In genomic region chr15:93610288-93610687, GRCm38 (mm10) we compare ENCODE assay signal across 13 mouse cellular contexts. TPM values are rescaled to one million over a fixed set of nuclear protein-coding genes. Genes with fewer than 3 reads are reported as not detected.
DNase-seq lines count a peak whose midpoint lies in the region; ATAC-seq lines count a peak whose summit lies in the region.
"Had no signal": no experiment of that assay in that cellular context is flagged by ENCODE, and none has a peak within 500 bp of the region (broad histone marks: within the 10 kb centered on the region; RNA-seq: fewer than 3 reads in every experiment).

No protein-coding gene starts in this region.

- H3K36me3 ChIP-seq in heart, embryonic 13.5 days, result no peaks in the 10 kb centered on the region
- no peaks in the 10 kb centered on the region for H3K36me3 ChIP-seq in intestine, embryonic 15.5 days
- H3K36me3 ChIP-seq in forebrain, embryonic 14.5 days (ENCODE audit: control insufficient read depth, insufficient read depth, low read length), result no peaks in the 10 kb centered on the region
- H3K36me3 ChIP-seq: hindbrain, embryonic 15.5 days; limb, embryonic 12.5 days; neural tube, embryonic 13.5 days had no signal

- peak overlapping the region; percentile 50; the same call in 1 of the 2 replicates for H3K27ac ChIP-seq in heart, embryonic 13.5 days (replicated peaks)
- peak overlapping the region; percentile 78 for H3K27ac ChIP-seq in intestine, embryonic 15.5 days
- H3K27ac ChIP-seq in forebrain, embryonic 14.5 days (ENCODE audit: low read depth, low read length), result no peak overlapping the region
- H3K27ac ChIP-seq: hindbrain, embryonic 15.5 days; limb, embryonic 12.5 days; neural tube, embryonic 13.5 days had no signal

- H3K27me3 ChIP-seq in heart, embryonic 13.5 days (replicated peaks), result no peaks in the 10 kb centered on the region
- H3K27me3 ChIP-seq in intestine, embryonic 15.5 days (replicated peaks), result no peaks in the 10 kb centered on the region
- no peaks in the 10 kb centered on the region for H3K27me3 ChIP-seq in forebrain, embryonic 14.5 days (replicated peaks; ENCODE audit: control insufficient read depth, insufficient read depth, low read length)
- H3K27me3 ChIP-seq: hindbrain, embryonic 15.5 days; limb, embryonic 12.5 days; neural tube, embryonic 13.5 days had no signal

- ATAC-seq in heart, embryonic 13.5 days (ENCODE audit: extremely low read depth, insufficient number of reproducible peaks, low FRiP score, low TSS enrichment), result no peak
- 0 out of 2 replicates have a peak, but pooled peaks have one; percentile 10 for ATAC-seq in intestine, embryonic 15.5 days
- no peak for ATAC-seq in forebrain, embryonic 14.5 days

- H3K4me2 ChIP-seq in heart, embryonic 13.5 days, result 0 out of 2 replicates have a peak overlapping the region, but pooled peaks have one; percentile 46
- H3K4me2 ChIP-seq in intestine, embryonic 15.5 days (replicated peaks), result 0 out of 2 replicates have a peak overlapping the region, but pooled peaks have one; percentile 19
- no peak overlapping the region for H3K4me2 ChIP-seq in forebrain, embryonic 14.5 days (ENCODE audit: low read length)
- H3K4me2 ChIP-seq: hindbrain, embryonic 15.5 days; limb, embryonic 12.5 days; neural tube, embryonic 13.5 days had no signal

- peak overlapping the region; percentile 68; the same call in 1 of the 2 replicates for H3K9ac ChIP-seq in heart, embryonic 13.5 days
- no peak overlapping the region for H3K9ac ChIP-seq in intestine, embryonic 15.5 days
- no peak overlapping the region for H3K9ac ChIP-seq in forebrain, embryonic 14.5 days (ENCODE audit: low read length)
- H3K9ac ChIP-seq: hindbrain, embryonic 15.5 days; limb, embryonic 12.5 days; neural tube, embryonic 13.5 days had no signal

- 82% methylated on average over 18 of the region's 18 CpGs for WGBS in heart, embryonic 13.5 days
- 67% methylated on average over 18 of the region's 18 CpGs for WGBS in intestine, embryonic 15.5 days
- WGBS in forebrain, embryonic 14.5 days, result 87% methylated on average over 18 of the region's 18 CpGs

- DNase-seq in heart, adult 8-10 months (ENCODE audit: low spot score), result no peak
- DNase-seq in brain, adult 2 months (ENCODE audit: low read depth, low spot score), result peak; percentile 92
- DNase-seq in left cerebral cortex, postnatal 36 days (ENCODE audit: low spot score in 2 of 2), result peak; percentile 77 to 83
- no peak for DNase-seq in cerebellum, adult 9-10 months
- no peak for DNase-seq in forebrain, embryonic 14.5 days (ENCODE audit: low spot score)
- DNase-seq in spleen, postnatal 36 days (ENCODE audit: low spot score in 2 of 2), result no peak
- DNase-seq: adrenal gland, postnatal 25 days; cerebellum, adult 2 months had no signal

- H3K9me3 ChIP-seq in heart, embryonic 13.5 days, result peaks cover 5% of the 10 kb centered on the region
- H3K9me3 ChIP-seq in intestine, embryonic 15.5 days, result no peaks in the 10 kb centered on the region
- no peaks in the 10 kb centered on the region for H3K9me3 ChIP-seq in forebrain, embryonic 14.5 days (replicated peaks; ENCODE audit: control insufficient read depth, low read length)
- H3K9me3 ChIP-seq: hindbrain, embryonic 15.5 days had no signal

- peaks cover 12% of the 10 kb centered on the region for H3K4me1 ChIP-seq in heart, embryonic 13.5 days
- H3K4me1 ChIP-seq in intestine, embryonic 15.5 days (replicated peaks), result peaks cover 3% of the 10 kb centered on the region; the same call in 1 of the 2 replicates
- H3K4me1 ChIP-seq in forebrain, embryonic 14.5 days (ENCODE audit: control insufficient read depth, insufficient read depth, low read length), result no peaks in the 10 kb centered on the region
- H3K4me1 ChIP-seq: hindbrain, embryonic 15.5 days; neural tube, embryonic 13.5 days had no signal

- intact Hi-C loops in left cerebral cortex, postnatal 36 days (cut with DNase I), result no loop called here

- no peak overlapping the region for H3K4me3 ChIP-seq in heart, embryonic 13.5 days
- H3K4me3 ChIP-seq in intestine, embryonic 15.5 days (replicated peaks), result no peak overlapping the region
- H3K4me3 ChIP-seq in forebrain, embryonic 14.5 days (ENCODE audit: low read depth, low read length), result no peak overlapping the region
- H3K4me3 ChIP-seq: hindbrain, embryonic 15.5 days; limb, embryonic 12.5 days; neural tube, embryonic 13.5 days had no signal

RNA-seq across cellular contexts. Expression of gene Prickle1, which starts 14.6 kb away (rescaled TPM):
- 30.3 and 30.5 TPM in 2 replicates for polyA plus RNA-seq in heart, embryonic 13.5 days (2015; fragmentation: Nextera tagmentation; extraction: Ambion mirVana)
- 10 to 100 TPM; 10.8 to 18.3 (median 15.4) TPM for total RNA-seq in heart, adult 8-10 months (2022)
- 21.0 and 23.7 TPM in 2 replicates for polyA plus RNA-seq in intestine, embryonic 15.5 days (2015; fragmentation: Nextera tagmentation; extraction: Ambion mirVana)
- 100 to 1,000 TPM in 1 of 2 experiments, 10 to 100 TPM in 1; 92.0 to 103 TPM for total RNA-seq in left cerebral cortex, postnatal 36 days (2021)
- 11.0 and 15.6 TPM in 2 replicates for polyA plus RNA-seq in forebrain, embryonic 14.5 days (2014; fragmentation: Nextera tagmentation; extraction: Ambion mirVana)

Comparison
In these comparisons a context has a peak if more than half of its experiments do, and no peak if none do; other contexts are left out.
1. DNase-seq: peak in brain, adult 2 months (single experiment) and left cerebral cortex, postnatal 36 days (2 of 2); none in heart, adult 8-10 months (single experiment), cerebellum, adult 9-10 months (single experiment), forebrain, embryonic 14.5 days (single experiment) and spleen, postnatal 36 days (0 of 2).